Mouse (Mus musculus) liver, adult 2 months (tissue): Measurements from ENCODE around the gene Trim27.

Experiments
- CTCF ChIP-seq: fragments of 200-500 bp; IDR thresholded peaks from 2 replicates; pipeline ENCODE4 v1.5.1; 2011; ENCODE audit warnings: low read depth, low read length, control low read depth
- POLR2A ChIP-seq: fragments of 200-500 bp; IDR thresholded peaks from 2 replicates; pipeline ENCODE4 v1.6.1; 2011; ENCODE audit warnings: low read length, control low read depth; ENCODE audit not compliant: insufficient read depth; ENCODE audit errors: extremely low read depth

GRCm38 (mm10) chr13:21221656-21222462 lies 42.6 kb downstream of the Trim27 start:
- TF ChIP-seq CTCF (no peak), POLR2A (no peak)
